Mouse (Mus musculus): Measurements from ENCODE around the gene 9930111J21Rik2. TPM values are rescaled to one million over a fixed set of nuclear protein-coding genes. Genes with fewer than 3 reads are reported as not detected.

Gene 9930111J21Rik2
- polyA plus RNA-seq, 1 experiment from 2014 or later, result 0.52 TPM

Other genes with a start within 250 kb of the 9930111J21Rik2 start
- 1.7 and 2.4 TPM in 2 replicates for gene Trim41, start 233.9 kb downstream of the 9930111J21Rik2 start, polyA plus RNA-seq (2015; fragmentation: Nextera tagmentation; extraction: Ambion mirVana)
- 0.06 and 0.09 TPM in 2 replicates for gene Trim7, start 225.1 kb downstream of the 9930111J21Rik2 start, polyA plus RNA-seq (2015; fragmentation: Nextera tagmentation; extraction: Ambion mirVana)
- 1.2 and 1.7 TPM in 2 replicates for gene Gm12184, start 224.6 kb downstream of the 9930111J21Rik2 start, polyA plus RNA-seq (2015; fragmentation: Nextera tagmentation; extraction: Ambion mirVana)
- gene Irgm1, start 179.6 kb downstream of the 9930111J21Rik2 start, polyA plus RNA-seq (2015; fragmentation: Nextera tagmentation; extraction: Ambion mirVana), result 17.0 and 19.8 TPM in 2 replicates
- 0.20 and 0.38 TPM in 2 replicates for gene Gm5431, start 149.0 kb downstream of the 9930111J21Rik2 start, polyA plus RNA-seq (2015; fragmentation: Nextera tagmentation; extraction: Ambion mirVana)
- gene Psme2b, start 105.1 kb downstream of the 9930111J21Rik2 start, polyA plus RNA-seq (2015; fragmentation: Nextera tagmentation; extraction: Ambion mirVana), result 2.0 and 3.6 TPM in 2 replicates
- gene Olfr56, start 72.4 kb downstream of the 9930111J21Rik2 start, polyA plus RNA-seq (2015; fragmentation: Nextera tagmentation; extraction: Ambion mirVana), result 0.05 and 0.12 TPM in 2 replicates
- gene 9930111J21Rik1, start 71.8 kb downstream of the 9930111J21Rik2 start, polyA plus RNA-seq (2015; fragmentation: Nextera tagmentation; extraction: Ambion mirVana), result 0.54 and 0.65 TPM in 2 replicates
- not detected in 2 replicates for gene Gm12185, start 59.0 kb downstream of the 9930111J21Rik2 start, polyA plus RNA-seq (2015; fragmentation: Nextera tagmentation; extraction: Ambion mirVana)
- gene Tgtp1, start 57.1 kb downstream of the 9930111J21Rik2 start, polyA plus RNA-seq (2015; fragmentation: Nextera tagmentation; extraction: Ambion mirVana), result 0.67 and 0.78 TPM in 2 replicates
- 0.22 and 0.59 TPM in 2 replicates for gene Tgtp2, start 13.0 kb upstream of the 9930111J21Rik2 start, polyA plus RNA-seq (2015; fragmentation: Nextera tagmentation; extraction: Ambion mirVana)
- gene Ifi47, start 25.3 kb upstream of the 9930111J21Rik2 start, polyA plus RNA-seq (2015; fragmentation: Nextera tagmentation; extraction: Ambion mirVana), result 7.3 and 7.4 TPM in 2 replicates
- not detected in 2 replicates for gene Olfr1396, start 63.6 kb upstream of the 9930111J21Rik2 start, polyA plus RNA-seq (2015; fragmentation: Nextera tagmentation; extraction: Ambion mirVana)
- gene Olfr1395, start 91.0 kb upstream of the 9930111J21Rik2 start, polyA plus RNA-seq (2015; fragmentation: Nextera tagmentation; extraction: Ambion mirVana), result not detected in 2 replicates
- not detected in 2 replicates for gene Olfr1394, start 103.1 kb upstream of the 9930111J21Rik2 start, polyA plus RNA-seq (2015; fragmentation: Nextera tagmentation; extraction: Ambion mirVana)
- gene Btnl9, start 135.9 kb upstream of the 9930111J21Rik2 start, polyA plus RNA-seq (2015; fragmentation: Nextera tagmentation; extraction: Ambion mirVana), result 0.78 and 0.81 TPM in 2 replicates
- gene Zfp62, start 152.1 kb upstream of the 9930111J21Rik2 start, polyA plus RNA-seq (2015; fragmentation: Nextera tagmentation; extraction: Ambion mirVana), result 10.7 and 14.2 TPM in 2 replicates
- gene Mgat1, start 192.9 kb upstream of the 9930111J21Rik2 start, polyA plus RNA-seq (2015; fragmentation: Nextera tagmentation; extraction: Ambion mirVana), result 32.0 and 32.6 TPM in 2 replicates
- gene Olfr1393, start 227.1 kb upstream of the 9930111J21Rik2 start, polyA plus RNA-seq (2015; fragmentation: Nextera tagmentation; extraction: Ambion mirVana), result not detected in 2 replicates
- gene Olfr1392, start 234.0 kb upstream of the 9930111J21Rik2 start, polyA plus RNA-seq (2015; fragmentation: Nextera tagmentation; extraction: Ambion mirVana), result not detected in 2 replicates